Mouse (Mus musculus) C2C12 (cell line): ENCODE results near the gene Olfr411. TPM values are rescaled to one million over a fixed set of nuclear protein-coding genes. Genes with fewer than 3 reads are reported as not detected.

Experiments used
- H3K27me3 ChIP-seq: one replicate; pipeline ENCODE4 v1.6.1; 2011; ENCODE audit not compliant: control insufficient read depth, insufficient read depth, insufficient read length
- H3K36me3 ChIP-seq: one replicate; pipeline ENCODE4 v1.6.1; 2011; ENCODE audit not compliant: control insufficient read depth, insufficient read depth
- H3K4me3 ChIP-seq: one replicate; pipeline ENCODE4 v1.5.1; 2011; ENCODE audit warnings: mild to moderate bottlenecking, control low read depth; ENCODE audit not compliant: poor library complexity, insufficient read depth, severe bottlenecking
- H3K79me2 ChIP-seq: one replicate; pipeline ENCODE4 v1.6.1; 2011; ENCODE audit not compliant: control insufficient read depth, insufficient read depth
- H3K79me3 ChIP-seq: one replicate; pipeline ENCODE4 v1.6.1; 2011; ENCODE audit warnings: low read depth, control low read depth
- H3ac ChIP-seq: one replicate; pipeline ENCODE3; 2011; ENCODE audit warnings: low read depth; ENCODE audit not compliant: control insufficient read depth, insufficient read length
- CEBPB ChIP-seq: IDR thresholded peaks from one replicate; pipeline ENCODE4 v1.6.1; 2011; ENCODE audit warnings: low read depth, mild to moderate bottlenecking, control low read depth, moderate library complexity
- CTCF ChIP-seq: IDR thresholded peaks from one replicate; pipeline ENCODE4 v1.5.1; 2011; ENCODE audit not compliant: control insufficient read depth, insufficient read depth, insufficient read length
- FOSL1 ChIP-seq: IDR thresholded peaks from one replicate; pipeline ENCODE4 v1.8.0; 2011; ENCODE audit warnings: mild to moderate bottlenecking, low read length; ENCODE audit not compliant: poor library complexity, insufficient read depth, severe bottlenecking
- MAX ChIP-seq: IDR thresholded peaks from one replicate; pipeline ENCODE4 v1.6.1; 2011; ENCODE audit warnings: mild to moderate bottlenecking, control low read depth
- MYOD1 ChIP-seq: IDR thresholded peaks from one replicate; pipeline ENCODE4 v1.6.1; 2011; ENCODE audit warnings: low read depth; ENCODE audit not compliant: control insufficient read depth, insufficient read length
- MYOG ChIP-seq: IDR thresholded peaks from one replicate; pipeline ENCODE4 v1.6.1; 2011; ENCODE audit not compliant: control insufficient read depth, insufficient read length; ENCODE audit errors: extremely low read depth
- USF1 ChIP-seq: IDR thresholded peaks from one replicate; pipeline ENCODE4 v1.6.1; 2011; ENCODE audit warnings: low read depth, mild to moderate bottlenecking, control low read depth, moderate library complexity
- polyA plus RNA-seq: library from polyadenylated mRNA; unstranded; fragments of >200 nt; fragmentation: generic; extraction: Trizol; gene quantifications from one replicate; pipeline ENCODE4 v1.2.1, GENCODE M21; 2012; ENCODE audit warnings: missing spikeins

Olfr411 gene
- polyA plus RNA-seq, 1 experiment: not detected

DNA sequence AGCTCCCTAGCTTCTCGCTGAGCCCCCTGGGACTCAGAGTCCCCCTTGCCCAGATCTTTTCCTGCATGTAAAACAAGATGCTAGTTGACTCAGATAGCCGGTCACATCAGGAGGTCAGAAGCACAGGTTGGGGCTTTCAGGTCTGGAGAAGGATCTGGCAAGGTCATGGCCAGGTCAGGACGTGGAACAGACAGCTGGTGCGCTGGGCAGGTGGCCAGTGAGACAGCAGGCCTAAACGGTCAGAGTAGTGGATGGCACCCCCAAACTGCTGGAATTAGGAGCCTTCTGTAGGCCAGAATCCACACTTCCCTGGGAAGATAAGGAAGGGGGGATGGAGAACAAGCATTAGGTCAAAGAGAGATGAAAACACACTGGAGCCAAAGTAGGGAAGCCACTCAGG is 34.8 kb upstream of the Olfr411 start:
- no peak for TF ChIP-seq MAX
- no peak for TF ChIP-seq MYOG
- Histone ChIP-seq H3K79me2 (no peaks in the 10 kb centered on the region), H3K79me3 (no peaks in the 10 kb centered on the region), H3K27me3 (peaks cover 25% of the 10 kb centered on the region), H3K4me3 (no peak overlapping the region), H3ac (no peak overlapping the region), H3K36me3 (no peaks in the 10 kb centered on the region)

DNA sequence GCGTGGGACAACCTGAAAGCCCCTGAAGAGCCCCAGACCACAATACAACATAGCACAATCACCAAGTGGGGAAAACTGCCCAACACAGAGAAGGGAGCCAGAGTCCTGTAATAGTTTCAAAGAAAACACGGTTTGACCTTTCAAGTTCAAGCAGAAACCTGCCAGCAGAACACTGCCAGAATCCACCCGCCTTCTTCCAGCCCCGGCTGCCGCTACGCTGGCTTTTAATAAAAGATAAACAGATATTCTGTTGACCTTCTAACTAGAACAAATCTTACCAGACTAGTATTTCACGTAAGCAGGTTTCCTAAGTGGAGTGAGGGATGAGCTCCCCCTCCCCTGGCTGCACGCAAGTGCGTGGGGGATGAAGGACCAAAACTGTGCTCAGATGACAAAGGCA is 33.2 kb upstream of the Olfr411 start:
- H3ac ChIP-seq: no peak overlapping the region
- no peaks in the 10 kb centered on the region for H3K79me2 ChIP-seq
- H3K79me3 ChIP-seq: no peaks in the 10 kb centered on the region
- H3K4me3 ChIP-seq: no peak overlapping the region
- peaks cover 25% of the 10 kb centered on the region for H3K27me3 ChIP-seq
- TF ChIP-seq MAX (no peak), FOSL1 (no peak), USF1 (no peak), CEBPB (no peak), MYOG (no peak), MYOD1 (no peak), CTCF (no peak)
- H3K36me3 ChIP-seq: no peaks in the 10 kb centered on the region

DNA sequence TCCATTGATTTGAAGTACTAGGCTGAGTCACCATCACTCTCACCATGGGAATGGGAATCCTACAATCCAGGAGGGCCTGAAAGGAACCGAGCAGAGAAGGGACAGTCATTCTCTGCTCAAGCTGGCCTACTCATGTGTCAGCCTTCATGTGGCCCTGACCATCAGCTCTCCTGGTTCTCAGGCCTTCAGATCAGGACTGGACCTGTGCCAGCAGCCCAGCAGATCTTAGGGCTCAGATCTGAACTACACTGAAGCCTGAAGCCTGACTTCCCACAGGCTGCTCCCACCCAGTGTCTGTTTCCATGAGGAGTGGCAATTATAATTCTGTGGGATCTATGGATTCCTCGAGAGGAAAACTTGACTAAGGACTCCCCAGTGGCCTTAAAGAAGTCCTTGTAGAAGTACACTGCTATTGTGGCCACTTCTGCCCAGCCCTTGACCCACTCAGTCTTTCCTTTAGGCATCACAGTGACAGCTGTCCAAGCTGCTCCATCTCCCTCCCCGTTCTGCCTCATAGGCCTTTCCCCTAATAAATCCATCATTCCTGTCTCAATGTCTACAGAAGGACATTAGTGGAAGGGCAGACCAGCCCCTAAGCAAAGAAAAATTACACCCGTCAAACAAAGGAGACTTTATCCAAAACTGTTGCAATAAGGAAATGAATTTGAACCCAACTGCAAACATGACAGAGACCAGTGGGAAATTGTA is 26.9 kb upstream of the Olfr411 start:
- Histone ChIP-seq H3ac (no peak overlapping the region), H3K36me3 (no peaks in the 10 kb centered on the region), H3K27me3 (peaks cover 37% of the 10 kb centered on the region), H3K4me3 (no peak overlapping the region), H3K79me3 (no peaks in the 10 kb centered on the region), H3K79me2 (no peaks in the 10 kb centered on the region)
- TF ChIP-seq MAX (no peak), MYOD1 (no peak), CTCF (no peak), CEBPB (no peak), FOSL1 (no peak), MYOG (no peak), USF1 (no peak)

DNA sequence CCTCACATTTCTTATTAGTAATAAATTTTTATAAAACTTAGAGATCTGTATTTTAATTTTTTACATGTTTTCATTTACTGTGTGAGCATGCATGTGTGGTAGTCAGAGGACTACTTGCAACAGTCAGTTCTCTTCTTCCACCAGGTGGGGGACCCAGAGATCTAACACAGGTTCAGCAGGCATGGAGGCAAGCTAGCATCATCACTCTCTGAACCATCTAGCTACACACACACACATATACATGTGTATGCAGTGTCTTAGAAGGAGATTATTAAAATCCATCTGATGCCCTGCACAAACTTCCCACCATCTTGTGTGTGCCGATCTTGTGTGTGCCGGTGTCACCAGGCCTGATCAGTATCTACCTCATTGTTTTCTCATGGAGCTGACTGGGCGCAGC is 24.4 kb upstream of the Olfr411 start:
- H3K36me3 ChIP-seq: no peaks in the 10 kb centered on the region
- TF ChIP-seq FOSL1: no peak
- no peak for TF ChIP-seq USF1
- TF ChIP-seq CTCF: peak; percentile 77
- TF ChIP-seq MYOD1: no peak
- TF ChIP-seq CEBPB: no peak
- TF ChIP-seq MAX: no peak
- no peak for TF ChIP-seq MYOG

DNA sequence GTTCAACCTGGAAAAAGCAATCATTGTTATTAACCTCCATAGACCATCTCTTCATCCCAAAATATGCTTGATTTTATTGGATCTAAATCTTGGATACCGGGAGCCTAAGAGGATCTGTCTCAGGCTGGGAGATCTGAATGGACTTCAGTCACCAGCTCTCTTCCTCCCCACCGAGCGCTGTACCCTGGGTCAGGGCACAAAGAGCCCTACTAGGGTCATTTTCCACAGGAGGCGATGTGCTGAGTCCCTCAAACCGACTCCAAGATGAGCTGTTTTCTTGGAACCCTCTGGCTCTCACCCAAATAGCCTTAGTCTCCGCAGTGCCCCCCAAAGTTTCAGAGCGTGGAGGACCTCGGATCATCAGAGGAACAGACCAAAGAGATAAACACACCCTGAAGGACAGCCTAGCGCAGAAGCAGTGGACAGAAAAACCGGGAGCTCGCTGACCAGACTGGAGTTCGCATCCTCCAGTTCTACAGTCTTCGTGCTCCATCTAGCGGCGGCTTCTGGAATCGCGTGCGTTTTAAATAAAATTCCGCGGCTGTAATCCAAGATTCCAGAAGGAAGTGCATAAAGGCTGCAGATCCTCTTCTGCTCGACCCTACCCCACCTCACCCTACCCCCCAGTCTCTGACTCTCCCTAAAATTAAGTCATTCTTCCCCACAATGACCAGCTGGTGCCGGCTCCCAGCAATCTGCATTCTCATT is 19.1 kb upstream of the Olfr411 start:
- H3K36me3 ChIP-seq: no peaks in the 10 kb centered on the region
- H3K79me3 ChIP-seq: no peaks in the 10 kb centered on the region
- no peak overlapping the region for H3ac ChIP-seq
- peaks cover 27% of the 10 kb centered on the region for H3K27me3 ChIP-seq
- H3K4me3 ChIP-seq: no peak overlapping the region
- H3K79me2 ChIP-seq: no peaks in the 10 kb centered on the region
- no peak for TF ChIP-seq FOSL1
- TF ChIP-seq MYOG: no peak
- TF ChIP-seq MYOD1: no peak
- TF ChIP-seq USF1: no peak
- no peak for TF ChIP-seq CEBPB
- peak; percentile 79 for TF ChIP-seq CTCF

More for the DNA sequence above, 24.4 kb upstream of the Olfr411 start:
- no peaks in the 10 kb centered on the region for H3K79me2 ChIP-seq
- H3ac ChIP-seq: no peak overlapping the region
- no peaks in the 10 kb centered on the region for H3K79me3 ChIP-seq
- peaks cover 45% of the 10 kb centered on the region for H3K27me3 ChIP-seq
- H3K4me3 ChIP-seq: no peak overlapping the region
